Mouse (Mus musculus) hindbrain, embryonic 16.5 days (tissue): ENCODE measurements around the gene Rem1. TPM values are rescaled to one million over a fixed set of nuclear protein-coding genes. Genes with fewer than 3 reads are reported as not detected.

Experiments
- ATAC-seq: fragments of 200-750 bp; cut with Nextera tagmentation; 2 replicates; pipeline ENCODE4 v1.8.0; 2017; ENCODE audit warnings: moderate TSS enrichment, moderate library complexity
- H3K27ac ChIP-seq: fragments of 300-500 bp; sonication (generic); 2 replicates; pipeline ENCODE4 v1.5.1; 2014; ENCODE audit warnings: low read depth, mild to moderate bottlenecking, control low read depth, low read length, moderate library complexity
- H3K27me3 ChIP-seq: fragments of 300-500 bp; sonication (generic); replicated peaks from 2 replicates; pipeline ENCODE4 v1.6.1; 2014; ENCODE audit warnings: low read length; ENCODE audit not compliant: control insufficient read depth, insufficient read depth
- H3K36me3 ChIP-seq: fragments of 300-500 bp; sonication (generic); 2 replicates; pipeline ENCODE4 v1.6.1; 2014; ENCODE audit warnings: mild to moderate bottlenecking, low read length, moderate library complexity, mixed read lengths; ENCODE audit not compliant: control insufficient read depth, insufficient read depth
- H3K4me1 ChIP-seq: fragments of 300-500 bp; sonication (generic); 2 replicates; pipeline ENCODE4 v1.6.1; 2014; ENCODE audit warnings: low read depth, low read length; ENCODE audit not compliant: control insufficient read depth, insufficient read depth
- H3K4me2 ChIP-seq: fragments of 300-500 bp; sonication (generic); 2 replicates; pipeline ENCODE4 v1.6.1; 2014; ENCODE audit warnings: mild to moderate bottlenecking, low read length, control low read depth, moderate library complexity
- H3K4me3 ChIP-seq: fragments of 300-500 bp; sonication (generic); 2 replicates; pipeline ENCODE4 v1.5.1; 2014; ENCODE audit warnings: mild to moderate bottlenecking, low read length, control low read depth, moderate library complexity
- H3K9ac ChIP-seq: fragments of 300-500 bp; sonication (generic); 2 replicates; pipeline ENCODE4 v1.6.1; 2014; ENCODE audit warnings: low read depth, mild to moderate bottlenecking, control low read depth, low read length, moderate library complexity
- H3K9me3 ChIP-seq: fragments of 300-500 bp; sonication (generic); 2 replicates; pipeline ENCODE4 v1.6.1; 2014; ENCODE audit warnings: mild to moderate bottlenecking, low read length, moderate library complexity; ENCODE audit not compliant: control insufficient read depth
- WGBS: fragments of 180-500 bp; shearing (Covaris S2); extraction: QIAGEN DNeasy Blood & Tissue Kit; methylation state at CpG from one replicate; pipeline ENCODE4 v1.1.7; 2014; 5-methylcytosine and 5-hydroxymethylcytosine counted together
- polyA plus RNA-seq: library from polyadenylated mRNA; unstranded; fragments of >200 nt; fragmentation: Nextera tagmentation; extraction: Ambion mirVana; gene quantifications from 2 replicates; pipeline ENCODE4 v1.2.1, GENCODE M21; 2015

Gene Rem1
- polyA plus RNA-seq = 0.80 and 0.82 TPM in 2 replicates

GRCm38 (mm10) chr2:152626774-152627591, at the start of gene Rem1:
Gene Rem1 (plus strand): TSS chr2:152626951.
- H3K9me3 ChIP-seq = no peaks in the 10 kb centered on the region
- no peak within 1 kb of the TSS for H3K27ac ChIP-seq
- WGBS = 2% methylated on average over 55 of the region's 59 CpGs
- ATAC-seq = 0 out of 2 replicates have a peak, but pooled peaks have one; percentile 17
- no peaks in the 10 kb centered on the region for H3K36me3 ChIP-seq
- H3K27me3 ChIP-seq = peaks cover 19% of the 10 kb centered on the region
- peaks cover 12% of the 10 kb centered on the region for H3K4me1 ChIP-seq
- peak within 1 kb of the TSS; percentile 39 for H3K4me3 ChIP-seq
- peak within 1 kb of the TSS; percentile 43 for H3K9ac ChIP-seq
- peak within 1 kb of the TSS; percentile 63 for H3K4me2 ChIP-seq

GRCm38 (mm10) chr2:152580107-152580506, 46.6 kb upstream of the Rem1 start, which contains the start of gene Defb19:
Gene Defb19 (minus strand): TSS chr2:152580312.
- Histone ChIP-seq H3K4me1 (no peaks in the 10 kb centered on the region), H3K27me3 (no peaks in the 10 kb centered on the region), H3K27ac (no peak within 1 kb of the TSS), H3K9ac (no peak within 1 kb of the TSS), H3K4me3 (no peak within 1 kb of the TSS), H3K36me3 (no peaks in the 10 kb centered on the region), H3K9me3 (no peaks in the 10 kb centered on the region), H3K4me2 (no peak within 1 kb of the TSS)
- no peak for ATAC-seq
- WGBS = 74% methylated on average over 7 of the region's 7 CpGs

GRCm38 (mm10) chr2:152580612-152581011, 46.1 kb upstream of the Rem1 start:
- WGBS = 91% methylated on average over 11 of the region's 11 CpGs
- H3K4me2 ChIP-seq = no peak overlapping the region
- H3K36me3 ChIP-seq = no peaks in the 10 kb centered on the region
- H3K27me3 ChIP-seq = no peaks in the 10 kb centered on the region
- H3K9ac ChIP-seq = no peak overlapping the region
- H3K27ac ChIP-seq = no peak overlapping the region
- no peak overlapping the region for H3K4me3 ChIP-seq
- H3K9me3 ChIP-seq = no peaks in the 10 kb centered on the region
- H3K4me1 ChIP-seq = no peaks in the 10 kb centered on the region
- no peak for ATAC-seq

GRCm38 (mm10) chr2:152586926-152587560, 39.7 kb upstream of the Rem1 start:
- ATAC-seq = no peak
- no peak overlapping the region for H3K4me3 ChIP-seq
- H3K27me3 ChIP-seq = no peaks in the 10 kb centered on the region
- H3K36me3 ChIP-seq = no peaks in the 10 kb centered on the region
- WGBS = 76% methylated on average over 4 of the region's 4 CpGs
- no peak overlapping the region for H3K27ac ChIP-seq
- H3K9ac ChIP-seq = no peak overlapping the region
- no peak overlapping the region for H3K4me2 ChIP-seq
- H3K9me3 ChIP-seq = no peaks in the 10 kb centered on the region
- no peaks in the 10 kb centered on the region for H3K4me1 ChIP-seq

- H3K36me3 ChIP-seq = no peaks in the 10 kb centered on the region
- no peak overlapping the region for H3K9ac ChIP-seq
- H3K27ac ChIP-seq = no peak overlapping the region
- H3K4me2 ChIP-seq = no peak overlapping the region
- H3K4me1 ChIP-seq = no peaks in the 10 kb centered on the region
- no peak for ATAC-seq
- H3K27me3 ChIP-seq = no peaks in the 10 kb centered on the region
- H3K4me3 ChIP-seq = no peak overlapping the region
- H3K9me3 ChIP-seq = no peaks in the 10 kb centered on the region
- WGBS = 55% methylated on average over 2 of the region's 2 CpGs
Measured at GRCm38 (mm10) chr2:152588450-152588849, 38.3 kb upstream of the Rem1 start.

GRCm38 (mm10) chr2:152589021-152589420, 37.7 kb upstream of the Rem1 start:
- Histone ChIP-seq H3K36me3 (no peaks in the 10 kb centered on the region), H3K9me3 (no peaks in the 10 kb centered on the region), H3K27me3 (no peaks in the 10 kb centered on the region), H3K9ac (no peak overlapping the region), H3K4me1 (no peaks in the 10 kb centered on the region), H3K27ac (no peak overlapping the region), H3K4me2 (no peak overlapping the region), H3K4me3 (no peak overlapping the region)
- 57% methylated on average over 6 of the region's 6 CpGs for WGBS
- no peak for ATAC-seq

GRCm38 (mm10) chr2:152599299-152599698, 27.5 kb upstream of the Rem1 start, which contains the start of gene Defb45:
Gene Defb45 (minus strand): TSS chr2:152599399.
- Histone ChIP-seq H3K27me3 (no peaks in the 10 kb centered on the region), H3K36me3 (no peaks in the 10 kb centered on the region), H3K27ac (no peak within 1 kb of the TSS), H3K9me3 (no peaks in the 10 kb centered on the region), H3K4me2 (no peak within 1 kb of the TSS), H3K9ac (no peak within 1 kb of the TSS), H3K4me1 (no peaks in the 10 kb centered on the region), H3K4me3 (no peak within 1 kb of the TSS)
- WGBS = 68% methylated on average over 7 of the region's 7 CpGs
- ATAC-seq = no peak

GRCm38 (mm10) chr2:152600076-152600475, 26.7 kb upstream of the Rem1 start:
- no peak for ATAC-seq
- no peak overlapping the region for H3K27ac ChIP-seq

GRCm38 (mm10) chr2:152601275-152601960, 25.3 kb upstream of the Rem1 start:
- H3K9ac ChIP-seq = no peak overlapping the region
- 72% methylated on average over 4 of the region's 4 CpGs for WGBS
- no peaks in the 10 kb centered on the region for H3K27me3 ChIP-seq
- H3K27ac ChIP-seq = no peak overlapping the region
- H3K4me2 ChIP-seq = no peak overlapping the region
- no peaks in the 10 kb centered on the region for H3K4me1 ChIP-seq
- ATAC-seq = no peak
- H3K4me3 ChIP-seq = no peak overlapping the region
- no peaks in the 10 kb centered on the region for H3K36me3 ChIP-seq
- H3K9me3 ChIP-seq = no peaks in the 10 kb centered on the region

More at GRCm38 (mm10) chr2:152600076-152600475, 26.7 kb upstream of the Rem1 start:
- Histone ChIP-seq H3K9ac (no peak overlapping the region), H3K4me1 (no peaks in the 10 kb centered on the region), H3K4me2 (no peak overlapping the region), H3K36me3 (no peaks in the 10 kb centered on the region), H3K9me3 (no peaks in the 10 kb centered on the region), H3K4me3 (no peak overlapping the region), H3K27me3 (no peaks in the 10 kb centered on the region)
- WGBS = 73% methylated on average over 6 of the region's 6 CpGs
